Mouse (Mus musculus) spleen, adult 12 weeks (tissue): ENCODE measurements around the gene Spef2.
A peak's percentile ranks its signal among the peaks of the same experiment; 100 is the strongest.
"Not testable (repeated sequence)": the region's sequence is repeated elsewhere in the genome, so short reads cannot be mapped to it uniquely, and the experiment has no call there.

Experiments
- DNase-seq: peaks from one replicate; pipeline ENCODE4 v3.0.0; 2022; ENCODE audit warnings: low spot score

The Spef2 gene

GRCm38 (mm10) chr15:9668575-9668974, 80.1 kb downstream of the Spef2 start:
- no peak for DNase-seq

GRCm38 (mm10) chr15:9664948-9665347, 83.7 kb downstream of the Spef2 start:
- not testable (repeated sequence) for DNase-seq

GRCm38 (mm10) chr15:9661215-9661614, 87.5 kb downstream of the Spef2 start:
- DNase-seq, result no peak

- DNase-seq, result no peak
Measured at GRCm38 (mm10) chr15:9634471-9634870, 114.2 kb downstream of the Spef2 start.

- DNase-seq, result no peak
Measured at GRCm38 (mm10) chr15:9631657-9632056, 117.0 kb downstream of the Spef2 start.

- no peak for DNase-seq
Measured at GRCm38 (mm10) chr15:9629660-9630059, 119.0 kb downstream of the Spef2 start.

GRCm38 (mm10) chr15:9624619-9625018, 124.0 kb downstream of the Spef2 start:
- DNase-seq, result no peak

- no peak for DNase-seq
Measured at GRCm38 (mm10) chr15:9608177-9608576, 140.5 kb downstream of the Spef2 start.

- no peak for DNase-seq
Measured at GRCm38 (mm10) chr15:9600088-9600455, 148.6 kb downstream of the Spef2 start.

GRCm38 (mm10) chr15:9599382-9600087, 149.1 kb downstream of the Spef2 start:
- DNase-seq, result no peak

GRCm38 (mm10) chr15:9596298-9597060, 152.2 kb downstream of the Spef2 start:
- no peak for DNase-seq

- no peak for DNase-seq
Measured at GRCm38 (mm10) chr15:9589939-9590338, 158.7 kb downstream of the Spef2 start.

GRCm38 (mm10) chr15:9580470-9581280, 168.0 kb downstream of the Spef2 start:
- DNase-seq, result no peak

- no peak for DNase-seq
Measured at GRCm38 (mm10) chr15:9577303-9577702, 171.4 kb downstream of the Spef2 start.

GRCm38 (mm10) chr15:9574796-9575195, 173.9 kb downstream of the Spef2 start:
- peak; percentile 11 for DNase-seq

- no peak for DNase-seq
Measured at GRCm38 (mm10) chr15:9573361-9573760, 175.3 kb downstream of the Spef2 start.

GRCm38 (mm10) chr15:9572664-9573063, 176.0 kb downstream of the Spef2 start:
- no peak for DNase-seq

- DNase-seq, result no peak
Measured at GRCm38 (mm10) chr15:9571896-9572295, 176.8 kb downstream of the Spef2 start.

- no peak for DNase-seq
Measured at GRCm38 (mm10) chr15:9567316-9567715, 181.4 kb downstream of the Spef2 start.

GRCm38 (mm10) chr15:9565396-9565795, 183.3 kb downstream of the Spef2 start:
- DNase-seq, result no peak

GRCm38 (mm10) chr15:9564156-9564555, 184.5 kb downstream of the Spef2 start:
- no peak for DNase-seq

- not testable (repeated sequence) for DNase-seq
Measured at GRCm38 (mm10) chr15:9557264-9557663, 191.4 kb downstream of the Spef2 start.

- DNase-seq, result no peak
Measured at GRCm38 (mm10) chr15:9548951-9549350, 199.7 kb downstream of the Spef2 start.
